In the genomic region with DNA sequence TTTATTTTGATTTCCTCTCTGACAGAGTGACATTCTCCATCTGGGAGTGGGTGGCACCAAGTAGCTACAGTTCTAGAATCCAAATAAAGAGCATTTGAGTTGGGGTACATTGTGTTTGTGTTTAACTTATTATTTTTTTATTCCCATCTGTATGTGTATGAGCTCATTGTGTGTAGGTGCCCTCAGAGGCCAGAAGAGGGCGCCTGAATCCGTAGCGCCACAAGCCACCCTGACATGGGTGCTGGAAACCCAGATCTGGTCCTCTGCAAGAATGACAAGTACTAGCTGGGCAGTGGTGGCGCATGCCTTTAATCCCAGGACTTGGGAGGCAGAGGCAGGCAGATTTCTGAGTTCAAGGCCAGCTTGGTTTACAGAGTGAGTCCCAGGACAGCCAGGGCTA, we compare ENCODE assay signal across 25 mouse cellular contexts. TPM values are rescaled to one million over a fixed set of nuclear protein-coding genes. Genes with fewer than 3 reads are reported as not detected.
DNase-seq lines count a peak whose midpoint lies in the region; ATAC-seq and TF ChIP-seq lines count a peak whose summit lies in the region.
"Had no signal": no experiment of that assay in that cellular context is flagged by ENCODE, and none has a peak within 500 bp of the region (broad histone marks: within the 10 kb centered on the region; RNA-seq: fewer than 3 reads in every experiment).

No protein-coding gene starts in this region.

- no peak overlapping the region for H3K4me2 ChIP-seq in kidney, postnatal 0 days (ENCODE audit: low read length)
- H3K4me2 ChIP-seq in midbrain, embryonic 12.5 days (replicated peaks), result no peak overlapping the region
- no peak overlapping the region for H3K4me2 ChIP-seq in midbrain, embryonic 15.5 days
- H3K4me2 ChIP-seq: liver, embryonic 11.5 days had no signal

- 88% methylated on average over 4 of the region's 4 CpGs for WGBS in kidney, postnatal 0 days
- WGBS in midbrain, embryonic 12.5 days, result 83% methylated on average over 4 of the region's 4 CpGs
- 90% methylated on average over 4 of the region's 4 CpGs for WGBS in midbrain, embryonic 15.5 days

- no peak for TF ChIP-seq EP300 in MEL (IDR thresholded peaks at IDR 0.05; ENCODE audit: low read depth in 1 of 2, low read length in 2 of 2)

- no peaks in the 10 kb centered on the region for H3K4me1 ChIP-seq in kidney, postnatal 0 days (replicated peaks; ENCODE audit: insufficient read depth, low read length)
- peaks cover 3% of the 10 kb centered on the region; the same call in 1 of the 2 replicates for H3K4me1 ChIP-seq in midbrain, embryonic 12.5 days
- peaks cover 9% of the 10 kb centered on the region for H3K4me1 ChIP-seq in midbrain, embryonic 15.5 days
- H3K4me1 ChIP-seq in MEL (ENCODE audit: control insufficient read depth in 1 of 2, insufficient read depth in 2 of 2, low read length in 2 of 2), result no peaks in the 10 kb centered on the region
- H3K4me1 ChIP-seq: hindbrain, embryonic 12.5 days had no signal

- H3K79me2 ChIP-seq in MEL (ENCODE audit: control insufficient read depth, insufficient read depth, low read length, poor library complexity), result no peaks in the 10 kb centered on the region

- TF ChIP-seq RAD21 in MEL (IDR thresholded peaks at IDR 0.05; ENCODE audit: low read depth, low read length), result no peak; the same call in 1 of the 2 replicates

- H3K27ac ChIP-seq in kidney, postnatal 0 days, result no peak overlapping the region
- H3K27ac ChIP-seq in midbrain, embryonic 12.5 days (replicated peaks), result 0 out of 2 replicates have a peak overlapping the region, but pooled peaks have one; percentile 43
- no peak overlapping the region for H3K27ac ChIP-seq in midbrain, embryonic 15.5 days
- H3K27ac ChIP-seq in MEL (ENCODE audit: control insufficient read depth, low read depth, low read length), result no peak overlapping the region
- H3K27ac ChIP-seq: heart, embryonic 13.5 days; hindbrain, embryonic 12.5 days had no signal

- H3K9ac ChIP-seq in kidney, postnatal 0 days (ENCODE audit: low read depth, low read length), result no peak overlapping the region
- H3K9ac ChIP-seq in midbrain, embryonic 12.5 days (replicated peaks), result no peak overlapping the region
- H3K9ac ChIP-seq in midbrain, embryonic 15.5 days, result no peak overlapping the region
- H3K9ac ChIP-seq in MEL (ENCODE audit: control insufficient read depth, low read depth, low read length, poor library complexity, severe bottlenecking), result no peak overlapping the region
- H3K9ac ChIP-seq: forebrain, embryonic 13.5 days; hindbrain, embryonic 12.5 days had no signal

- no peak for DNase-seq in kidney, postnatal 0 days (ENCODE audit: low spot score)
- DNase-seq in kidney, adult 9 months, result no peak
- peak; percentile 39 for DNase-seq in MEL (ENCODE audit: low read depth, low spot score)
- DNase-seq in brain, embryonic 14.5 days (ENCODE audit: low read depth), result no peak
- DNase-seq in spleen, adult 12 weeks (ENCODE audit: low spot score), result no peak
- DNase-seq: adrenal gland, adult 8-10 months; B cell, adult 2 months; cerebellum, adult 2 months; gastrocnemius, postnatal 10 days; heart, adult 18-20 months; kidney, adult 18-20 months; kidney, postnatal 10 days; layer of hippocampus, postnatal 36 days; right cerebral cortex, postnatal 14 days; thymus, adult 18-20 months; thymus, postnatal 4 days had no signal

- no peak for ATAC-seq in kidney, postnatal 0 days (replicated peaks; ENCODE audit: low FRiP score, low read depth)
- no peak for ATAC-seq in midbrain, embryonic 12.5 days (ENCODE audit: low FRiP score, low read depth)
- no peak for ATAC-seq in midbrain, embryonic 15.5 days (replicated peaks)
- ATAC-seq: inflammation-experienced regulatory T-cells, adult 6 months had no signal

- no peaks in the 10 kb centered on the region for H3K27me3 ChIP-seq in kidney, postnatal 0 days (ENCODE audit: insufficient read depth, low read length)
- H3K27me3 ChIP-seq in midbrain, embryonic 12.5 days, result peaks cover 2% of the 10 kb centered on the region
- H3K27me3 ChIP-seq in midbrain, embryonic 15.5 days (replicated peaks), result no peaks in the 10 kb centered on the region
- no peaks in the 10 kb centered on the region for H3K27me3 ChIP-seq in MEL (ENCODE audit: control insufficient read depth in 1 of 2, insufficient read depth in 2 of 2, low read length in 2 of 2)
- H3K27me3 ChIP-seq: CH12.LX; forebrain, embryonic 13.5 days; heart, embryonic 13.5 days; hindbrain, embryonic 12.5 days had no signal

- no peak for TF ChIP-seq POLR2A in MEL (IDR thresholded peaks at IDR 0.05; ENCODE audit: control insufficient read depth in 1 of 2, insufficient read depth in 1 of 2, low read depth in 1 of 2, low read length in 2 of 2, poor library complexity in 1 of 2)
- no peak for TF ChIP-seq POLR2A in brain, embryonic 14.5 days (IDR thresholded peaks at IDR 0.05; ENCODE audit: borderline replicate concordance, extremely low read depth, insufficient read depth, insufficient read length, poor library complexity, severe bottlenecking)

- no peak overlapping the region for H3K4me3 ChIP-seq in kidney, postnatal 0 days (replicated peaks; ENCODE audit: low read depth, low read length)
- H3K4me3 ChIP-seq in midbrain, embryonic 12.5 days, result no peak overlapping the region
- H3K4me3 ChIP-seq in midbrain, embryonic 15.5 days, result no peak overlapping the region
- no peak overlapping the region for H3K4me3 ChIP-seq in MEL (ENCODE audit: control insufficient read depth in 1 of 2, insufficient read depth in 1 of 2, low read depth in 2 of 2, low read length in 2 of 2)
- H3K4me3 ChIP-seq: forebrain, embryonic 13.5 days; heart, embryonic 13.5 days; hindbrain, embryonic 12.5 days had no signal

- H3K9me3 ChIP-seq in kidney, postnatal 0 days (replicated peaks; ENCODE audit: low read length), result no peaks in the 10 kb centered on the region
- no peaks in the 10 kb centered on the region for H3K9me3 ChIP-seq in midbrain, embryonic 12.5 days
- H3K9me3 ChIP-seq in midbrain, embryonic 15.5 days, result no peaks in the 10 kb centered on the region
- H3K9me3 ChIP-seq in MEL (replicated peaks; ENCODE audit: insufficient read depth, low read length), result no peaks in the 10 kb centered on the region
- H3K9me3 ChIP-seq: forebrain, embryonic 13.5 days; heart, embryonic 13.5 days; hindbrain, embryonic 12.5 days had no signal

- 0 out of 2 replicates have a peak, but pooled peaks have one; percentile 14 for TF ChIP-seq CTCF in kidney, postnatal 0 days (IDR thresholded peaks at IDR 0.05; ENCODE audit: low read depth)
- TF ChIP-seq CTCF in MEL (IDR thresholded peaks at IDR 0.05 in 2 of 3, conservative IDR thresholded peaks at IDR 0.05 in 1 of 3; ENCODE audit: control insufficient read depth in 1 of 3, insufficient read depth in 1 of 3, low read depth in 2 of 3, low read length in 3 of 3, poor library complexity in 1 of 3, severe bottlenecking in 1 of 3), result peak; percentile 8 to 52 (median 42); a peak in 4 of 6 replicates
- TF ChIP-seq CTCF in brain, embryonic 14.5 days (IDR thresholded peaks at IDR 0.05; ENCODE audit: borderline replicate concordance, extremely low read depth, insufficient read depth, insufficient read length), result peak; percentile 6; the same call in 1 of the 2 replicates

- H3K36me3 ChIP-seq in kidney, postnatal 0 days (ENCODE audit: insufficient read depth, low read length), result no peaks in the 10 kb centered on the region
- H3K36me3 ChIP-seq in midbrain, embryonic 12.5 days, result no peaks in the 10 kb centered on the region
- H3K36me3 ChIP-seq in midbrain, embryonic 15.5 days (replicated peaks), result no peaks in the 10 kb centered on the region
- H3K36me3 ChIP-seq in MEL (ENCODE audit: control insufficient read depth in 1 of 2, insufficient read depth in 2 of 2, low read length in 2 of 2), result no peaks in the 10 kb centered on the region
- H3K36me3 ChIP-seq: heart, embryonic 13.5 days; hindbrain, embryonic 12.5 days; midbrain, embryonic 10.5 days had no signal

TF ChIP-seq in MEL, 35 proteins besides CTCF, POLR2A, EP300 and RAD21:
- no peak for TF ChIP-seq JUND (IDR thresholded peaks at IDR 0.05; ENCODE audit: low read depth, low read length)
- TF ChIP-seq SMC3 (IDR thresholded peaks at IDR 0.05; ENCODE audit: low read depth, low read length), result peak; percentile 22; the same call in 1 of the 2 replicates

RNA-seq across cellular contexts. Expression of gene Tpt1, which starts 26.9 kb away (rescaled TPM):
- 1,400 and 1,543 TPM in 2 replicates for polyA plus RNA-seq in kidney, postnatal 0 days (2015; fragmentation: Nextera tagmentation; extraction: Ambion mirVana)
- polyA plus RNA-seq in midbrain, embryonic 12.5 days (2016; fragmentation: Nextera tagmentation; extraction: Ambion mirVana), result 921 and 956 TPM in 2 replicates
- polyA plus RNA-seq in midbrain, embryonic 15.5 days (2015; fragmentation: Nextera tagmentation; extraction: Ambion mirVana), result 613 and 619 TPM in 2 replicates
- 652 and 695 TPM in 2 replicates for total RNA-seq in MEL (2012; rRNA removed)
- polyA plus RNA-seq in MEL (2012; ENCODE audit: insufficient read depth in 1 of 2, insufficient read length in 2 of 2, low read depth in 1 of 2, low replicate concordance in 2 of 2, missing spikeins in 1 of 2), result 1,000 to 10,000 TPM in 1 of 2 experiments, 100 to 1,000 TPM in 1; 817 to 1,342 TPM
- polyA plus RNA-seq in brain, embryonic 14.5 days (2012; rRNA removed), result 1,780 and 1,905 TPM in 2 replicates
